Mouse (Mus musculus) hindbrain, embryonic 12.5 days (tissue): ENCODE data around the gene Fam120c. TPM values are rescaled to one million over a fixed set of nuclear protein-coding genes. Genes with fewer than 3 reads are reported as not detected.
A peak's percentile ranks its signal among the peaks of the same experiment; 100 is the strongest.
"Not testable (repeated sequence)": the region's sequence is repeated elsewhere in the genome, so short reads cannot be mapped to it uniquely, and the experiment has no call there.

Experiments
- ATAC-seq: fragments of 200-750 bp; cut with Nextera tagmentation; 2 replicates; pipeline ENCODE4 v1.8.0; 2017; ENCODE audit warnings: moderate TSS enrichment; ENCODE audit not compliant: low FRiP score
- H3K27ac ChIP-seq: fragments of 300-500 bp; sonication (generic); 2 replicates; pipeline ENCODE4 v1.5.1; 2016; ENCODE audit warnings: mild to moderate bottlenecking
- H3K27me3 ChIP-seq: fragments of 300-500 bp; sonication (generic); 2 replicates; pipeline ENCODE4 v1.6.1; 2016; ENCODE audit warnings: mild to moderate bottlenecking
- H3K36me3 ChIP-seq: fragments of 300-500 bp; sonication (generic); 2 replicates; pipeline ENCODE4 v1.6.1; 2016; ENCODE audit warnings: mild to moderate bottlenecking
- H3K4me1 ChIP-seq: fragments of 300-500 bp; sonication (generic); 2 replicates; pipeline ENCODE4 v1.6.1; 2016
- H3K4me2 ChIP-seq: fragments of 300-500 bp; sonication (generic); replicated peaks from 2 replicates; pipeline ENCODE4 v1.6.1; 2016; ENCODE audit warnings: mild to moderate bottlenecking
- H3K4me3 ChIP-seq: fragments of 300-500 bp; sonication (generic); 2 replicates; pipeline ENCODE4 v1.5.1; 2016; ENCODE audit warnings: mild to moderate bottlenecking
- H3K9ac ChIP-seq: fragments of 300-500 bp; sonication (generic); 2 replicates; pipeline ENCODE4 v1.6.1; 2016; ENCODE audit warnings: mild to moderate bottlenecking, moderate library complexity
- H3K9me3 ChIP-seq: fragments of 300-500 bp; sonication (generic); replicated peaks from 2 replicates; pipeline ENCODE4 v1.6.1; 2016; ENCODE audit warnings: mild to moderate bottlenecking
- WGBS: fragments of 180-500 bp; shearing (Covaris S2); methylation state at CpG from one replicate; pipeline ENCODE4 v1.1.7; 2016; 5-methylcytosine and 5-hydroxymethylcytosine counted together
- polyA plus RNA-seq: library from polyadenylated mRNA; unstranded; fragments of >200 nt; fragmentation: Nextera tagmentation; extraction: Ambion mirVana; gene quantifications from 2 replicates; pipeline ENCODE4 v1.2.1, GENCODE M21; 2016

The Fam120c gene
- polyA plus RNA-seq, 1 experiment from 2014 or later = 4.1 TPM

- no peak overlapping the region for H3K4me2 ChIP-seq
- no peaks in the 10 kb centered on the region for H3K27me3 ChIP-seq
- WGBS = 94% methylated on average over 1 of the region's 1 CpGs
- H3K36me3 ChIP-seq = no peaks in the 10 kb centered on the region
- H3K4me1 ChIP-seq = no peaks in the 10 kb centered on the region
- H3K4me3 ChIP-seq = no peak overlapping the region
- no peak overlapping the region for H3K27ac ChIP-seq
- ATAC-seq = no peak
- no peak overlapping the region for H3K9ac ChIP-seq
- no peaks in the 10 kb centered on the region for H3K9me3 ChIP-seq
Measured at GRCm38 (mm10) chrX:151444189-151444588, 100.2 kb downstream of the Fam120c start.

- Histone ChIP-seq H3K4me3 (no peak overlapping the region), H3K4me2 (no peak overlapping the region), H3K9ac (no peak overlapping the region), H3K9me3 (no peaks in the 10 kb centered on the region), H3K27ac (no peak overlapping the region), H3K4me1 (no peaks in the 10 kb centered on the region), H3K36me3 (no peaks in the 10 kb centered on the region), H3K27me3 (no peaks in the 10 kb centered on the region)
- no peak for ATAC-seq
- WGBS = 85% methylated on average over 3 of the region's 3 CpGs
Measured at GRCm38 (mm10) chrX:151488128-151488527, 144.2 kb downstream of the Fam120c start.

- H3K9ac ChIP-seq, H3K4me1 ChIP-seq, ATAC-seq, H3K36me3 ChIP-seq, H3K4me3 ChIP-seq, H3K27ac ChIP-seq, H3K27me3 ChIP-seq, H3K9me3 ChIP-seq, H3K4me2 ChIP-seq: not testable (repeated sequence)
- 97% methylated on average over 4 of the region's 4 CpGs for WGBS
Measured at GRCm38 (mm10) chrX:151493269-151493668, 149.3 kb downstream of the Fam120c start.

- Histone ChIP-seq H3K4me3 (no peak overlapping the region), H3K9me3 (no peaks in the 10 kb centered on the region), H3K27me3 (no peaks in the 10 kb centered on the region), H3K36me3 (no peaks in the 10 kb centered on the region), H3K4me2 (no peak overlapping the region), H3K27ac (no peak overlapping the region), H3K4me1 (no peaks in the 10 kb centered on the region), H3K9ac (no peak overlapping the region)
- 86% methylated on average over 1 of the region's 1 CpGs for WGBS
- no peak for ATAC-seq
Measured at GRCm38 (mm10) chrX:151496596-151496995, 152.6 kb downstream of the Fam120c start.

- H3K27ac ChIP-seq = no peak overlapping the region
- no peak overlapping the region for H3K4me2 ChIP-seq
- H3K9ac ChIP-seq = no peak overlapping the region
- no peaks in the 10 kb centered on the region for H3K9me3 ChIP-seq
- no peak for ATAC-seq
- no peaks in the 10 kb centered on the region for H3K36me3 ChIP-seq
- no peak overlapping the region for H3K4me3 ChIP-seq
- H3K4me1 ChIP-seq = no peaks in the 10 kb centered on the region
- no peaks in the 10 kb centered on the region for H3K27me3 ChIP-seq
Measured at GRCm38 (mm10) chrX:151508536-151508935, 164.6 kb downstream of the Fam120c start.

GRCm38 (mm10) chrX:151509906-151510305 lies 165.9 kb downstream of the Fam120c start:
- no peak for ATAC-seq
- Histone ChIP-seq H3K4me1 (no peaks in the 10 kb centered on the region), H3K9ac (no peak overlapping the region), H3K27ac (no peak overlapping the region), H3K36me3 (no peaks in the 10 kb centered on the region), H3K27me3 (no peaks in the 10 kb centered on the region), H3K4me2 (no peak overlapping the region), H3K4me3 (no peak overlapping the region), H3K9me3 (no peaks in the 10 kb centered on the region)
- WGBS = 88% methylated on average over 1 of the region's 1 CpGs

- no peak overlapping the region for H3K27ac ChIP-seq
- no peak overlapping the region for H3K4me3 ChIP-seq
- no peak overlapping the region for H3K4me2 ChIP-seq
- no peaks in the 10 kb centered on the region for H3K27me3 ChIP-seq
- H3K9ac ChIP-seq = no peak overlapping the region
- 75% methylated on average over 3 of the region's 3 CpGs for WGBS
- H3K9me3 ChIP-seq = no peaks in the 10 kb centered on the region
- no peaks in the 10 kb centered on the region for H3K36me3 ChIP-seq
- ATAC-seq = no peak
- no peaks in the 10 kb centered on the region for H3K4me1 ChIP-seq
Measured at GRCm38 (mm10) chrX:151513066-151513465, 169.1 kb downstream of the Fam120c start.

GRCm38 (mm10) chrX:151513694-151514093 lies 169.7 kb downstream of the Fam120c start:
- 89% methylated on average over 2 of the region's 2 CpGs for WGBS
- H3K36me3 ChIP-seq = no peaks in the 10 kb centered on the region
- H3K4me3 ChIP-seq = no peak overlapping the region
- no peak overlapping the region for H3K4me2 ChIP-seq
- no peak for ATAC-seq
- H3K9ac ChIP-seq = no peak overlapping the region
- H3K4me1 ChIP-seq = no peaks in the 10 kb centered on the region
- no peaks in the 10 kb centered on the region for H3K27me3 ChIP-seq
- H3K9me3 ChIP-seq = no peaks in the 10 kb centered on the region
- H3K27ac ChIP-seq = no peak overlapping the region

GRCm38 (mm10) chrX:151518181-151518580 lies 174.2 kb downstream of the Fam120c start:
- H3K4me3 ChIP-seq = no peak overlapping the region
- WGBS = 53% methylated on average over 1 of the region's 1 CpGs
- no peaks in the 10 kb centered on the region for H3K36me3 ChIP-seq
- ATAC-seq = no peak
- H3K27me3 ChIP-seq = 0 out of 2 replicates have a peak, but pooled peaks cover 2% of the 10 kb centered on the region
- H3K4me2 ChIP-seq = no peak overlapping the region
- no peaks in the 10 kb centered on the region for H3K4me1 ChIP-seq
- H3K9me3 ChIP-seq = no peaks in the 10 kb centered on the region
- H3K9ac ChIP-seq = no peak overlapping the region
- no peak overlapping the region for H3K27ac ChIP-seq

GRCm38 (mm10) chrX:151520127-151520457 lies 176.1 kb downstream of the Fam120c start:
- 17% methylated on average over 17 of the region's 17 CpGs for WGBS
- Histone ChIP-seq H3K4me3 (peak overlapping the region; percentile 51), H3K27ac (peak overlapping the region; percentile 94), H3K4me2 (peak overlapping the region; percentile 42), H3K9ac (peak overlapping the region; percentile 50), H3K36me3 (no peaks in the 10 kb centered on the region), H3K9me3 (no peaks in the 10 kb centered on the region), H3K27me3 (0 out of 2 replicates have a peak, but pooled peaks cover 2% of the 10 kb centered on the region), H3K4me1 (no peaks in the 10 kb centered on the region)
- ATAC-seq = peak; percentile 57

- H3K4me1 ChIP-seq = no peaks in the 10 kb centered on the region
- WGBS = 20% methylated on average over 68 of the region's 68 CpGs
Measured at GRCm38 (mm10) chrX:151520458-151521322, 176.7 kb downstream of the Fam120c start, which contains the start of gene Phf8. TSS of gene Phf8 (plus strand) at chrX:151520672.

More at GRCm38 (mm10) chrX:151520458-151521322, 176.7 kb downstream of the Fam120c start, which contains the start of gene Phf8:
- peak within 1 kb of the TSS; percentile 94 for H3K27ac ChIP-seq
- ATAC-seq = peak; percentile 98
- peak within 1 kb of the TSS; percentile 60 for H3K4me2 ChIP-seq
- no peaks in the 10 kb centered on the region for H3K36me3 ChIP-seq
- peak within 1 kb of the TSS; percentile 51 for H3K4me3 ChIP-seq
- H3K9ac ChIP-seq = peak within 1 kb of the TSS; percentile 68
- 0 out of 2 replicates have a peak, but pooled peaks cover 2% of the 10 kb centered on the region for H3K27me3 ChIP-seq
- no peaks in the 10 kb centered on the region for H3K9me3 ChIP-seq
